Comparison of ENCODE assay signal across 7 mouse cellular contexts in the genomic region with DNA sequence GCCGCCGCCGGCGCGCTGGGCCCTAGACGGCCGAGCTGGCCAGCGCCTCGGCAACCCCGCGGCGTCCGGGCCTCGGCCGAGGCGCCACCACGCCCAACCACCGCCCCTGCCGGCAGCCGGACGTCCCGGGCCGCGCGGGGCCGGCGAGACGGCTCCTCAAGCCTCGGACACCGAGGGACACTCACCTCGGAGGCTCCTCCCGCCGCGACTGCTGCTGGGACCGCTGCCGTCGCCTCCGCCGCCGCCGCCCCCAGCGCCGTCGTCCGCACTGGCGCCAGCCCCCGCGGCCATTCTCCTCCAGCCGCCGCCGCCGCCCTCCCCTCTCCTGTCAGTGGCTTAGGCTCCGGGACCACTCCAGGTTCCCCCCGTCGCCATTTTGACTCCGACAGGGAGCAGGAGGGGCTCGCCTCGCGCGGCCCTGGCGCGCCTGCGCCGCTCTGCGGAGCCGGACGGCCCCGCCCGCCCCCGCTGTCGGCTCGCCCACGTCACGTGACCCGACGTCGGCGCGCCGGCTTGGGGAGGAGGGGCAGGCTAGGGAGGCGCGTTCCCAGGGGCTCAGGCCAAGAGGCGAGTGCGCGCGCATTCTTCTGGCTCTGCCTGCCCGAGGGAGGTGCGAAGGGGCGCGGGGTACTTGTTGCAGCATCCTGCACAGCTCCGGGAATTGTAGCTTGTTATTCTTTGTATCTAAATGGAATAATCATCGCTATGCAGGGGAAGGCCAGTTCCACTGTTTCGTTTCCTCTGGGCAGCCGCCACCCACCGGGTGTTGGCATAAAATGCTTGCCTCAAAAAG. TPM values are rescaled to one million over a fixed set of nuclear protein-coding genes. Genes with fewer than 3 reads are reported as not detected.
A peak's percentile ranks its signal among the peaks of the same experiment; 100 is the strongest.
DNase-seq lines count a peak whose midpoint lies in the region; ATAC-seq lines count a peak whose summit lies in the region.

A gene (minus strand): TSS at position 441 of the 793 bp plus-strand sequence.

- H3K36me3 ChIP-seq in intestine, embryonic 16.5 days (ENCODE audit: control insufficient read depth, insufficient read depth, low read length): no peaks in the 10 kb centered on the region
- no peaks in the 10 kb centered on the region for H3K36me3 ChIP-seq in midbrain, embryonic 11.5 days (ENCODE audit: control insufficient read depth, insufficient read depth, low read length)

- WGBS in intestine, embryonic 16.5 days: under 1% methylated on average over 80 of the region's 95 CpGs
- WGBS in midbrain, embryonic 11.5 days: under 1% methylated on average over 75 of the region's 95 CpGs

- H3K4me1 ChIP-seq in intestine, embryonic 16.5 days (ENCODE audit: control insufficient read depth, insufficient read depth, low read length): peaks cover 11% of the 10 kb centered on the region
- H3K4me1 ChIP-seq in midbrain, embryonic 11.5 days (ENCODE audit: control insufficient read depth, insufficient read depth, low read length): peaks cover 11% of the 10 kb centered on the region

- H3K4me2 ChIP-seq in intestine, embryonic 16.5 days (ENCODE audit: low read depth, low read length): peak within 1 kb of the TSS; percentile 71
- H3K4me2 ChIP-seq in midbrain, embryonic 11.5 days: peak within 1 kb of the TSS; percentile 75

- DNase-seq in adrenal gland, adult 2 months: peak; percentile 99
- peak; percentile 94 for DNase-seq in embryo, embryonic 11.5 days (ENCODE audit: low read depth, low spot score)
- DNase-seq in gastrocnemius, postnatal 4 days (ENCODE audit: low spot score in 2 of 2): peak; percentile 98 to 99
- peak; percentile 95 to 96 for DNase-seq in left cerebral cortex, postnatal 36 days (ENCODE audit: low spot score in 2 of 2)
- DNase-seq in midbrain, embryonic 11.5 days (ENCODE audit: low spot score, missing footprints): peak; percentile 99
- DNase-seq in skeletal muscle tissue, adult 2 months (ENCODE audit: low read depth, low spot score): peak; percentile 94

- peak within 1 kb of the TSS; percentile 91 for H3K4me3 ChIP-seq in intestine, embryonic 16.5 days (ENCODE audit: low read length)
- peak within 1 kb of the TSS; percentile 79 for H3K4me3 ChIP-seq in midbrain, embryonic 11.5 days (ENCODE audit: low read depth, low read length)

- intact Hi-C loops in left cerebral cortex, postnatal 36 days (cut with DNase I): loop anchor here (1.0 to 10.0 kb wide), 2 partner anchors 71 to 73 kb away; no protein-coding TSS in a partner anchor

- ATAC-seq in intestine, embryonic 16.5 days: peak; percentile 97
- ATAC-seq in midbrain, embryonic 11.5 days (ENCODE audit: low FRiP score): peak; percentile 97

- H3K27ac ChIP-seq in intestine, embryonic 16.5 days (ENCODE audit: low read length): peak within 1 kb of the TSS; percentile 93
- peak within 1 kb of the TSS; percentile 90 for H3K27ac ChIP-seq in midbrain, embryonic 11.5 days (ENCODE audit: low read depth, low read length)

- H3K9me3 ChIP-seq in intestine, embryonic 16.5 days (ENCODE audit: control insufficient read depth, low read length): no peaks in the 10 kb centered on the region
- no peaks in the 10 kb centered on the region for H3K9me3 ChIP-seq in midbrain, embryonic 11.5 days (ENCODE audit: control insufficient read depth, low read length)

- no peaks in the 10 kb centered on the region for H3K27me3 ChIP-seq in intestine, embryonic 16.5 days (replicated peaks; ENCODE audit: control insufficient read depth, insufficient read depth, low read length)
- H3K27me3 ChIP-seq in midbrain, embryonic 11.5 days (ENCODE audit: control insufficient read depth, insufficient read depth, low read length): no peaks in the 10 kb centered on the region

- peak within 1 kb of the TSS; percentile 91 for H3K9ac ChIP-seq in intestine, embryonic 16.5 days (ENCODE audit: low read depth, low read length)
- H3K9ac ChIP-seq in midbrain, embryonic 11.5 days (ENCODE audit: low read length): peak within 1 kb of the TSS; percentile 95

RNA-seq across cellular contexts. Expression of the gene that starts here (rescaled TPM):
- 10 to 100 TPM; 37.4 to 49.2 TPM for total RNA-seq in adrenal gland, adult 2 months (2021)
- 8.7 and 9.5 TPM in 2 replicates for polyA plus RNA-seq in adrenal gland, adult 2 months (2012; rRNA removed)
- 10 to 100 TPM; 31.9 to 32.4 TPM for total RNA-seq in gastrocnemius, postnatal 4 days (2021)
- 9.5 and 10.0 TPM in 2 replicates for polyA plus RNA-seq in intestine, embryonic 16.5 days (2015; fragmentation: Nextera tagmentation; extraction: Ambion mirVana)
- total RNA-seq in left cerebral cortex, postnatal 36 days (2021): 10 to 100 TPM; 15.1 to 21.3 TPM
- 18.4 and 18.5 TPM in 2 replicates for polyA plus RNA-seq in midbrain, embryonic 11.5 days (2014; fragmentation: Nextera tagmentation; extraction: Ambion mirVana)

Comparison
In these comparisons a context has a peak if more than half of its experiments do, and no peak if none do; other contexts are left out.
1. Peak in every context shown above with its lines: DNase-seq, ATAC-seq, H3K4me3 ChIP-seq and H3K27ac ChIP-seq.